In the genomic region with DNA sequence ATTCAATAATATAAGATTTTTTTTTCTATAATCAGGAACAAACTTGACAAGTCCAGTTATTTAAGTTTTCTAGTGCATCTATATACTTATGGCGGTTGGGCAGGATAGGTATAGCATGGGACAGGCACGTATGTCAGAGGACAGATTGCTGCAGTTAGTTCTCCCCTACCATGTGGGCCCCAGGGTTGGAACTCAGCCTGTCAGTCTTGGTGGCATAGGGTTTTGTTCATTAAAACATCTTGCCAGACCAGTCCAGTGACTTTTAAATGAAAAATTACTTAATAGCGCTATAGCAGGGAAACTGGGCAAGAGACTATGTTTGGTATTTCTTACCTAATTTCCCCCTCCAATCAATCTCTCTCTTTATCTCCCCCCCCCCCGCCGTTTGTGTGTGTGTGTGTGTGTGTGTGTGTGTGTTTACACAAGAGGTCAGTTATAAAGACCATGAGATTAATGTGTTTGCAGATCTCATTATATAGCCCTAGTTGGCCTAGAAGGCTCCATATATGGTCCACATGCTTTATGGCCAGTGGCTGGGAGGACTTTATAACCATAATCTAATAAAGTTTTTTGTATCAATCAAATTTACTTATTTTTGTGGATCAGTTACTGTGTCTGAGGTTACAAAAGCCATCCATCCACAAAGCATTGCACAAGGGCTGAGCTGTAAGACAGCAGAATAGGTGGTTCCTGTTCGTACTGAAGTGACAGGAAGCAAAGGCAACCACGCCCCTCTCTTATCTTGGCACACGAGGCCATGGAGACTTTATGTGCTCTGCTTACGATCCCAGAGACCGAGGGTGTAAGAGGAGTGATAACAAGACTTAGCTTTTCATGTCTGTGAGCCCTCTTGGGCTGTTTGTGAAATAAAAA, we compare ENCODE assay signal across 9 mouse cellular contexts.
DNase-seq lines count a peak whose midpoint lies in the region; ATAC-seq lines count a peak whose summit lies in the region.
"Had no signal": no experiment of that assay in that cellular context is flagged by ENCODE, and none has a peak within 500 bp of the region (broad histone marks: within the 10 kb centered on the region; RNA-seq: fewer than 3 reads in every experiment).

No protein-coding gene starts in this region.

- peak; percentile 7 for DNase-seq in adrenal gland, postnatal 14 days
- DNase-seq in adrenal gland, postnatal 25 days = no peak
- DNase-seq in kidney, postnatal 14 days = peak; percentile 12
- DNase-seq in liver, embryonic 13.5 days = peak; percentile 68
- DNase-seq in cerebellum, adult 9-10 months = no peak
- no peak for DNase-seq in gastrocnemius, postnatal 4 days (ENCODE audit: low spot score in 2 of 2)
- DNase-seq: left cerebral cortex, postnatal 4 days had no signal

- no peak overlapping the region for H3K4me2 ChIP-seq in kidney, embryonic 14.5 days (replicated peaks; ENCODE audit: low read depth, low read length)
- H3K4me2 ChIP-seq in liver, embryonic 13.5 days = peak overlapping the region; percentile 38
- H3K4me2 ChIP-seq in stomach, embryonic 14.5 days (replicated peaks; ENCODE audit: low read depth, low read length) = no peak overlapping the region

- no peak for ATAC-seq in kidney, embryonic 14.5 days (ENCODE audit: low FRiP score, low TSS enrichment)
- ATAC-seq in liver, embryonic 13.5 days (ENCODE audit: low read depth) = peak; percentile 98
- ATAC-seq in stomach, embryonic 14.5 days (ENCODE audit: insufficient number of reproducible peaks, insufficient read depth, low FRiP score, low read depth) = peak; percentile 89

- H3K9ac ChIP-seq in kidney, embryonic 14.5 days (ENCODE audit: low read depth, low read length) = no peak overlapping the region
- no peak overlapping the region for H3K9ac ChIP-seq in liver, embryonic 13.5 days
- H3K9ac ChIP-seq in stomach, embryonic 14.5 days (replicated peaks; ENCODE audit: low read depth, low read length) = no peak overlapping the region

- H3K9me3 ChIP-seq in kidney, embryonic 14.5 days (ENCODE audit: control insufficient read depth, low read length) = no peaks in the 10 kb centered on the region
- no peaks in the 10 kb centered on the region for H3K9me3 ChIP-seq in liver, embryonic 13.5 days (replicated peaks)
- no peaks in the 10 kb centered on the region for H3K9me3 ChIP-seq in stomach, embryonic 14.5 days (ENCODE audit: control insufficient read depth, low read depth, low read length)

- no peaks in the 10 kb centered on the region for H3K4me1 ChIP-seq in kidney, embryonic 14.5 days (ENCODE audit: control insufficient read depth, insufficient read depth, low read length)
- peaks cover 30% of the 10 kb centered on the region for H3K4me1 ChIP-seq in liver, embryonic 13.5 days (replicated peaks)
- H3K4me1 ChIP-seq in stomach, embryonic 14.5 days (ENCODE audit: control insufficient read depth, insufficient read depth, low read length) = no peaks in the 10 kb centered on the region

- no peak overlapping the region for H3K27ac ChIP-seq in kidney, embryonic 14.5 days (ENCODE audit: low read depth, low read length)
- H3K27ac ChIP-seq in liver, embryonic 13.5 days = peak overlapping the region; percentile 81
- no peak overlapping the region; the same call in 1 of the 2 replicates for H3K27ac ChIP-seq in stomach, embryonic 14.5 days (ENCODE audit: low read length)

- WGBS in kidney, embryonic 14.5 days = 57% methylated on average over 10 of the region's 10 CpGs
- WGBS in liver, embryonic 13.5 days (ENCODE audit: insufficient replicate concordance) = 27% methylated on average over 10 of the region's 10 CpGs
- 39% methylated on average over 10 of the region's 10 CpGs for WGBS in stomach, embryonic 14.5 days

- no peak overlapping the region for H3K4me3 ChIP-seq in kidney, embryonic 14.5 days (ENCODE audit: low read length)
- H3K4me3 ChIP-seq in liver, embryonic 13.5 days (replicated peaks) = no peak overlapping the region
- H3K4me3 ChIP-seq in stomach, embryonic 14.5 days (ENCODE audit: low read depth, low read length) = no peak overlapping the region

- H3K36me3 ChIP-seq in kidney, embryonic 14.5 days (ENCODE audit: control insufficient read depth, insufficient read depth, low read length) = no peaks in the 10 kb centered on the region
- H3K36me3 ChIP-seq in liver, embryonic 13.5 days = no peaks in the 10 kb centered on the region
- H3K36me3 ChIP-seq in stomach, embryonic 14.5 days (ENCODE audit: control insufficient read depth, insufficient read depth, low read length) = no peaks in the 10 kb centered on the region

- no peaks in the 10 kb centered on the region for H3K27me3 ChIP-seq in kidney, embryonic 14.5 days (ENCODE audit: control insufficient read depth, insufficient read depth, low read length)
- H3K27me3 ChIP-seq in liver, embryonic 13.5 days = no peaks in the 10 kb centered on the region
- no peaks in the 10 kb centered on the region for H3K27me3 ChIP-seq in stomach, embryonic 14.5 days (ENCODE audit: control insufficient read depth, insufficient read depth, low read length)

Comparison
In these comparisons a context has a peak if more than half of its experiments do, and no peak if none do; other contexts are left out.
1. DNase-seq: peak in adrenal gland, postnatal 14 days (single experiment), kidney, postnatal 14 days (single experiment) and liver, embryonic 13.5 days (single experiment); none in adrenal gland, postnatal 25 days (single experiment), cerebellum, adult 9-10 months (single experiment) and gastrocnemius, postnatal 4 days (0 of 2).